Mouse (Mus musculus) C2C12 (cell line): ENCODE results near the gene Aqp11. TPM values are rescaled to one million over a fixed set of nuclear protein-coding genes. Genes with fewer than 3 reads are reported as not detected.

Experiments used
- H3K27me3 ChIP-seq: one replicate; pipeline ENCODE4 v1.6.1; 2011; ENCODE audit not compliant: control insufficient read depth, insufficient read depth, insufficient read length
- H3K36me3 ChIP-seq: one replicate; pipeline ENCODE4 v1.6.1; 2011; ENCODE audit not compliant: control insufficient read depth, insufficient read depth
- H3K4me3 ChIP-seq: one replicate; pipeline ENCODE4 v1.5.1; 2011; ENCODE audit warnings: mild to moderate bottlenecking, control low read depth; ENCODE audit not compliant: poor library complexity, insufficient read depth, severe bottlenecking
- H3K79me2 ChIP-seq: one replicate; pipeline ENCODE4 v1.6.1; 2011; ENCODE audit not compliant: control insufficient read depth, insufficient read depth
- H3K79me3 ChIP-seq: one replicate; pipeline ENCODE4 v1.6.1; 2011; ENCODE audit warnings: low read depth, control low read depth
- H3ac ChIP-seq: one replicate; pipeline ENCODE3; 2011; ENCODE audit warnings: low read depth; ENCODE audit not compliant: control insufficient read depth, insufficient read length
- CEBPB ChIP-seq: IDR thresholded peaks from one replicate; pipeline ENCODE4 v1.6.1; 2011; ENCODE audit warnings: low read depth, mild to moderate bottlenecking, control low read depth, moderate library complexity
- CTCF ChIP-seq: IDR thresholded peaks from one replicate; pipeline ENCODE4 v1.5.1; 2011; ENCODE audit not compliant: control insufficient read depth, insufficient read depth, insufficient read length
- FOSL1 ChIP-seq: IDR thresholded peaks from one replicate; pipeline ENCODE4 v1.8.0; 2011; ENCODE audit warnings: mild to moderate bottlenecking, low read length; ENCODE audit not compliant: poor library complexity, insufficient read depth, severe bottlenecking
- MAX ChIP-seq: IDR thresholded peaks from one replicate; pipeline ENCODE4 v1.6.1; 2011; ENCODE audit warnings: mild to moderate bottlenecking, control low read depth
- MYOD1 ChIP-seq: IDR thresholded peaks from one replicate; pipeline ENCODE4 v1.6.1; 2011; ENCODE audit warnings: low read depth; ENCODE audit not compliant: control insufficient read depth, insufficient read length
- MYOG ChIP-seq: IDR thresholded peaks from one replicate; pipeline ENCODE4 v1.6.1; 2011; ENCODE audit not compliant: control insufficient read depth, insufficient read length; ENCODE audit errors: extremely low read depth
- USF1 ChIP-seq: IDR thresholded peaks from one replicate; pipeline ENCODE4 v1.6.1; 2011; ENCODE audit warnings: low read depth, mild to moderate bottlenecking, control low read depth, moderate library complexity
- polyA plus RNA-seq: library from polyadenylated mRNA; unstranded; fragments of >200 nt; fragmentation: generic; extraction: Trizol; gene quantifications from one replicate; pipeline ENCODE4 v1.2.1, GENCODE M21; 2012; ENCODE audit warnings: missing spikeins

Aqp11 gene
- polyA plus RNA-seq, 1 experiment = 0.55 TPM

- Histone ChIP-seq H3K27me3 (no peaks in the 10 kb centered on the region), H3K4me3 (no peak overlapping the region), H3K79me3 (peaks cover 32% of the 10 kb centered on the region), H3K79me2 (peaks cover 42% of the 10 kb centered on the region), H3K36me3 (no peaks in the 10 kb centered on the region), H3ac (no peak overlapping the region)
- no peak for TF ChIP-seq MAX
- no peak for TF ChIP-seq CTCF
- TF ChIP-seq USF1 = no peak
- TF ChIP-seq FOSL1 = no peak
- no peak for TF ChIP-seq MYOG
- TF ChIP-seq MYOD1 = no peak
- TF ChIP-seq CEBPB = no peak
Measured at GRCm38 (mm10) chr7:97695441-97695840, 42.6 kb downstream of the Aqp11 start.

- H3K36me3 ChIP-seq = peaks cover 22% of the 10 kb centered on the region
- H3K27me3 ChIP-seq = no peaks in the 10 kb centered on the region
- TF ChIP-seq CEBPB (no peak), USF1 (no peak), CTCF (no peak), MAX (no peak), MYOD1 (no peak), FOSL1 (no peak), MYOG (no peak)
- H3ac ChIP-seq = no peak overlapping the region
- no peak overlapping the region for H3K4me3 ChIP-seq
- no peaks in the 10 kb centered on the region for H3K79me3 ChIP-seq
- no peaks in the 10 kb centered on the region for H3K79me2 ChIP-seq
Measured at GRCm38 (mm10) chr7:97687831-97688230, 50.3 kb downstream of the Aqp11 start.

- Histone ChIP-seq H3K4me3 (no peak overlapping the region), H3K36me3 (peaks cover 17% of the 10 kb centered on the region), H3ac (no peak overlapping the region), H3K79me2 (no peaks in the 10 kb centered on the region), H3K79me3 (no peaks in the 10 kb centered on the region), H3K27me3 (no peaks in the 10 kb centered on the region)
- TF ChIP-seq MYOG (no peak), MAX (no peak), CEBPB (no peak), MYOD1 (no peak), CTCF (no peak), USF1 (no peak), FOSL1 (no peak)
Measured at GRCm38 (mm10) chr7:97679239-97679638, 58.9 kb downstream of the Aqp11 start.

Other genes starting within 250 kb of the Aqp11 start
- 14.1 TPM for gene Aamdc, start 158.8 kb downstream of the Aqp11 start, polyA plus RNA-seq
- gene Rsf1, start 158.4 kb downstream of the Aqp11 start, polyA plus RNA-seq = 3.6 TPM
- 66.5 TPM for gene Clns1a, start 41.7 kb downstream of the Aqp11 start, polyA plus RNA-seq
- 39.1 TPM for gene Pak1, start 50.3 kb upstream of the Aqp11 start, polyA plus RNA-seq
- gene Gdpd4, start 181.7 kb upstream of the Aqp11 start, polyA plus RNA-seq = not detected